Mouse (Mus musculus): ENCODE results near the gene Ier3.

The Ier3 gene

GRCm38 (mm10) chr17:35868961-35869345 is 47.5 kb downstream of the Ier3 start:
- no peak for DNase-seq

- DNase-seq = no peak
Observed at GRCm38 (mm10) chr17:35869346-35870067, 48.0 kb downstream of the Ier3 start.

DNA sequence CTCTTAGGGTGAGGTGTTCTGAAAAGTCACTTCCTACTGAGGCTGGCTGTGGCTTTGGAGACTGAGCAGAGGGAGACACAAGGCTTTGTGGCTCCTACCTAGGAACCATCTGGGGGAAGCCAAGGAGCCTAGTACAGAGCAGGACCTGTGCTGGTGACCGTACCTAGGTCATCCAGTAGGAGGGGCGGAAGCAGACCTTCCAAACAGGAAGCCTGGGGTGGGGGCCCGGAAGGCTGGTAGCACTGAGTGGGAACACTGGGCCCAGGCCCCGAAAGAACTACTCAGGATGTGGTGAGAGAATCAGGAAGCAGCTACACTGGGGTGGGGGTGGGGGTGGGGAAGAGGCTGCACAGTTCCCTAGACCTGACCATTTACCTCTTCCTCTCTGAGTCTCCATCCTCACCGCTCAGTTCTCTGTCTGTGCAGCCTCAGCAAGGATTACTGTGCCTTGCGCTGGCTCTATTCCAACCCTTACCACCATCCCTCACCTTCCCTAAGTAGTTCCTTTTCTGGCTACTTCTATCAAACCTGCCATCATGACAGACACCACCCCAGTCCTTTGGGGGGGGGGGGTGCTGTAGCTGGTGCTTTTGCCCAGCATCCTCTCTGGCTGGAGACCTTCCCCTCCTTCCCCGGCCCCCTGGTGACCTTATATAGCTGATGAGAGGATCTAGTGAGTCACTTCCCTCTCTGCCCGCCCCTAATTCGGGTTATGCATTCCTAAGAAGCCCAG is 48.8 kb downstream of the Ier3 start:
- DNase-seq = no peak

GRCm38 (mm10) chr17:35870884-35871696 is 49.6 kb downstream of the Ier3 start:
- DNase-seq = no peak
